Mouse (Mus musculus): ENCODE measurements around the gene Plxdc2.
"Not testable (repeated sequence)": the region's sequence is repeated elsewhere in the genome, so short reads cannot be mapped to it uniquely, and the experiment has no call there.

Plxdc2 gene

GRCm38 (mm10) chr2:16743568-16743967 lies 387.5 kb downstream of the Plxdc2 start:
- DNase-seq (ENCODE audit: low spot score in 2 of 2) = no peak

- DNase-seq (ENCODE audit: low spot score in 2 of 2) = no peak
These were observed 393.3 kb downstream of the Plxdc2 start for GRCm38 (mm10) chr2:16749302-16749909.

GRCm38 (mm10) chr2:16757158-16757557 lies 401.1 kb downstream of the Plxdc2 start:
- no peak for DNase-seq (ENCODE audit: low spot score in 2 of 2)

GRCm38 (mm10) chr2:16759766-16760165 lies 403.7 kb downstream of the Plxdc2 start:
- DNase-seq (ENCODE audit: low spot score in 2 of 2) = no peak

- DNase-seq (ENCODE audit: low spot score in 2 of 2) = not testable (repeated sequence)
These were observed 413.0 kb downstream of the Plxdc2 start for GRCm38 (mm10) chr2:16769149-16769548.

- no peak for DNase-seq (ENCODE audit: low spot score in 2 of 2)
These were observed 417.5 kb downstream of the Plxdc2 start for GRCm38 (mm10) chr2:16773398-16774113.

GRCm38 (mm10) chr2:16774114-16774433 lies 418.0 kb downstream of the Plxdc2 start:
- no peak for DNase-seq (ENCODE audit: low spot score in 2 of 2)

- DNase-seq (ENCODE audit: low spot score in 2 of 2) = no peak
These were observed 439.2 kb downstream of the Plxdc2 start for GRCm38 (mm10) chr2:16795283-16795682.
